Mouse (Mus musculus) cerebellum, adult 18-20 months (tissue): Measurements from ENCODE around the gene Tmem213.

Experiments used
- DNase-seq, 2 experiments: peaks; one replicate each; pipeline ENCODE4 v3.0.0; 2021

Tmem213 gene

DNA sequence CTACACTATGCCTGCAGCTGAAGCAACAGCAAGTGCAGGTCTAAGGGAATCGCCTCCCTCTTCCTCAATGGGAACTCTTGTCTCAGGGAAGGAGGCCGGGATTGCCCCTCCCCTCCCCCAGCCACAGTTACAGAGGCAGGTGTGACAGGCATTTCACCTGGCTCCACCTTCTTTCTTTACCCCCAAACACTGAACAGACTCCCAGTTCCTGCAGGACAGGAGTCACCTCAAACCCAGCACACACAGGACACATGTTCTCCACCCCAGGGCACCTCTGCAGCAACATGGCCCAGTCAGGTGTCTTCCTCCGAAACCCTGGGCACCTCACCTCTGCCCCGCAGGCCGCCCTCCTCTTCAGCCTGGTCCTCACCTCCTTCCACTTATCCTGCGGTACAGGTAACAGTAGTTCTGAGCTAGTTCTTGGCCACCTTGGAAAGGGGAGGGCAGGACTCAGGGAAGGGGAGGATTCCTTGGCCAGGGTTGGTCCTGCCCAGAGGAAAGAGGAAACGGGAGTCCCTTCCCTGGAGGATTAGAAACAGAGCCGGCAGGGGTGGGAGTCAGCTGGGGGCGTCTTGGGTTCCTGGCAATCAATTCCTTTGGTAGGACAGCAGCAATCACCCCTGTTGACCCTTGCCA, at the start of gene Tmem213:
Gene Tmem213 (plus strand): TSS at position 96 of the 636 bp plus-strand sequence.
- no peak for DNase-seq

DNA sequence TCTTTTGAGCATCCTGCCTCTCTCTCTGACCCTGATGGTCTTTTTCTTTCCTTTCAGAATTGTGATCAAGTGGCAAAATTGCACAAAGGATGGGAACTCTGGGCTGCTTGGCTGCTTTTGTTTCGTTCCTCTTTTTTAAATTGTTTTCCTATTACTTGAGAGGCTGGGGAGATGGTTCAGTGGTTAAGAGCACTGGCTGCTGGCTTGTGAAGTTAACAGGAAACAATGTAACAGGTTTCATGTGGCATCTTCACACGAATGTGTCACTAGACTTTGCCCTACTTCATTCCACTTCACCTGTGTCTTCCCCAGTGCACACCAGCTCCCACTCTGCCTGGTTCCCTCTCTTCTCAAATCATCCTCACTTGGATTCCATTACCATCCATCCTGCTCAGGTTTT, 44.4 kb upstream of the Tmem213 start:
- no peak for DNase-seq

DNA sequence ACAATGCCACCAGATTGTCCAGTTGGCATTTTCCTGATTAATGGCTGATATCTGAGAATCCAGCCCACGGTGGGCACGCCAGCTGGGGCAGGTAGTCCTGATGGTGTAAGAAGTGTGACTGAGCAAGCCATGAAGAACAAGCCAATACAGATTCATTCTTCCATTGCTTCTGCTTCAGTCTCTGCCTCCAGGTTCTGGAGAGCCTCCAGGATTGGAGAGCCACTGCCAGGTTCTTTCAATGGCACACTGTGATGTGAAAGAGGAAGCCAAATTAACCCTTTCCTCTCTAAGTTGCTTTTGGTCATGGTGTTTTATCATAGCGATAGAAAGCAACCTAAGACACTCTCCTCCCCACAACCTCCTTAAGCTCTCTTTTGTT, 43.9 kb upstream of the Tmem213 start:
- DNase-seq, result peak; percentile 55 to 68

- DNase-seq, result peak; percentile 18 to 31
Observed at GRCm38 (mm10) chr6:38065501-38066122, 43.4 kb upstream of the Tmem213 start.

DNA sequence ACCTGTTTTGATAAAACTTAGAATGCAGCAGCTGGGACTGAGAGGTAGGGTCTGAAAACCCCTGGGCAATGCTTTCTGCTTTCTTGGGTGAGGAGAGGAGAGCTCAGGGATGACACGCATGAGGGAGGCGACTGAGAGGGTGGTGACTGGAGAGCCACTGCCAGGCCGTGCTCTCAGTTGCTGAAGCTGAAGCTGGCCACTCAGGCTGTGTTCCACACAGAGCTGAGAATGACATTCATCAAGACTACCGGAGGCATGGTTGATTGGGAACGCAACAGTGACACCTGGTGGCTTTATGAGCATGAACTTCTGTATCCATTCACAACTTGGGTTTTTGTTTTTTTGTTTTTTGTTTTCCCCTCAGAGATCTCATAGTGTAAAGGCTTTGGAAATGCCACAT, 42.8 kb upstream of the Tmem213 start:
- DNase-seq, result peak; percentile 65 to 71

DNA sequence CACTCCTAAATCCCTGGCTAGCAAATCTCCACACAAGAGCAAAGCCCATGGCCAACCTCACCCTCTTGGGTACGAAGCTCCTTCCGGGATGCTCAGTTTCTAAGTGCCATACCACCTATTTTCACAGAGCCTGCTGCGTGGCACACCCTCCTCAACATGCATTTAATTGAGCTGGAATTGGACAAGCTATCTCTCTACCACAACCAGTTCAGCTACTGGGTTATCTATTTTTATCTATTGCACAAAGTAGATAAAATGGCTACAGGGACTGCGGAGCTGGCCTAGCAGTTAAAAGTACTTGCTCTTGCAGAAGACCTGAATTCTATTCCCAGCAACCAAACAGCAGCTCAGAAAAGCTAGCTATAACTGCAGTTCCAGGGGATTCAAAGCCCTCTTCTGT, 37.8 kb upstream of the Tmem213 start:
- no peak for DNase-seq

GRCm38 (mm10) chr6:38072137-38072796, 36.8 kb upstream of the Tmem213 start:
- no peak for DNase-seq

GRCm38 (mm10) chr6:38073592-38073991, 35.5 kb upstream of the Tmem213 start:
- no peak for DNase-seq

- DNase-seq, result no peak
Observed at GRCm38 (mm10) chr6:38080364-38080763, 28.7 kb upstream of the Tmem213 start.

DNA sequence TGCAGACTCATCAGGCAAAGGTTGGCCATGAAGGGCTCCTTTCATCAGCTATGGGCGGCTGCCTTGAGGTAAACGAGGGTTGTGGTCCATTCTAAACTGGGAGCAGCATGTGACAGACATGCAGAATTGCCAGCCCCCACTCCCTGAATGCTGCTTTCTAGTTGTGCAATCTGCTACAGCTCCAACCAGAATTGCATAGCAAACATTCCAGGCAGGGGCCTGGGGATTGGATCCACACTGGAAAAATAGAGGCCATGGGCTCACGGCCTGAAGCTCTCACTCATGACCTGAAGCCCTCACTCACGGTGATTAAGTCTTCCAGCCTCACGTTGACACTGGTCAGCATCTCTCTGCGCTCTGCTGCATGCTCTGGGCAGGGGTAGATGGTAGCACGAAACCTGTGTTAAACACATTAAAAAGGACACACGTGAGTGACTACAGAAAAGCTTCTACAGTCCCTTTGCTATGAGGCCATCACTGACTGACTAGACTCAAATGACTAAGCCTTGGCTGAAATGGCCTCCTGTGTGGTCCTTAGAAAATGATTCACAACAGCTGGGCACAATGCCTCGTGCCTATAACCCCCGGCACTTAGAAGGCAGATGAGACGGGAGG, 27.2 kb upstream of the Tmem213 start:
- DNase-seq, result no peak

DNA sequence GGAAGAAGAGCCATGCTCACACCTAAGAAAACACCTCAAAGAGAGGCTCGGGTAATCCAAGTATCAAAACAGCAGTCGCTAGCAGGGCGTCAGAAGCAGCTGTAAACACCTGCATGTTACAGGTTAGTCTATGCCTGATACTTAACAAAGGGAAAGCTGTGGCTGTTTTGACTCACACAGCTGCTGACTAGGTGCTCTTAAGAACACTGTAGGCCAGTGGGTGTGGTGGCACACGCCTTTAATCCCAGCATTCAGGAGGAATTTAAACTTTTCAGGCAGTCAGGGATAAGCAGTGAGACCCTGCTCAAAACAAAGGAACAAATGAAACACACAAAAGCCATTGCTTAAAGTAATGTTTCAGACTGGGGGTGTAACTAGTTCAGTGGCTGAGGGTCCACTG, 25.9 kb upstream of the Tmem213 start:
- DNase-seq, result no peak

DNA sequence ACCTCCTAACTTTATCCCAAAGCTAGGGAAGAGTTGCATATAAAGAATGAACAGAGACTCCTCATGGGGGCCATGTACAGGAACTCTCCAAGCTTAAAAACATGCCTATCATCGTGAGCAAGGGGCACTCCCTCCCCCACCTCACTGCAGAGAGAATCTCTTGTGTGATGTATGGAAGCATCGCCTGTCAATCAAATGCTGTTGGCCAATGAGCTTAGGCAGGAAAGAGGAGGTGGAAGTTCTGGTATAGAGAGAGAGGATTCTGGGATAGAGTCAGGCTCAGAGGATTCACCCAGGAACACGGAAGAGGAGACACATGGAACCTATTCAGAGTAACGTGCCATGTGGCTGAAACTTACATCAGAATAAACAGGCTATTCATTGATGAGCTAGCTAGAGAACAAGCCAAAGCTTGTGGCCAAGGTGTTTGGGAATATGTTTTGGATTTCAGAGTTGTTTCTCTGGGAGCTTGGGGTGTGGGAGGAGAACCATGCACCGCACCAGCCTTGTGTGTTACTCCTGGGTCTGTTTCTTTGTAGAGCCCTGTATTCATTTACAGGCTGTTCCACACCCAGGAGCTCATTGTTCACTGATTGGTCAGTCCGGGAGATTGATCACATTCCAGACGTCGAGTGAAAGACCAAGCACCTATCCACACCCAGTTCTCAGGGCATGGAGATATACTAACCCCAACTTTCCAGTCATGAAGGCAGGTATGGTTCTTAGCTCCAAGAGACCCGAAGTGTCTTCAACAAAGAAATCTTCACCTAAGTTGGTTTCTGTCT, 21.6 kb upstream of the Tmem213 start:
- DNase-seq, result no peak

DNA sequence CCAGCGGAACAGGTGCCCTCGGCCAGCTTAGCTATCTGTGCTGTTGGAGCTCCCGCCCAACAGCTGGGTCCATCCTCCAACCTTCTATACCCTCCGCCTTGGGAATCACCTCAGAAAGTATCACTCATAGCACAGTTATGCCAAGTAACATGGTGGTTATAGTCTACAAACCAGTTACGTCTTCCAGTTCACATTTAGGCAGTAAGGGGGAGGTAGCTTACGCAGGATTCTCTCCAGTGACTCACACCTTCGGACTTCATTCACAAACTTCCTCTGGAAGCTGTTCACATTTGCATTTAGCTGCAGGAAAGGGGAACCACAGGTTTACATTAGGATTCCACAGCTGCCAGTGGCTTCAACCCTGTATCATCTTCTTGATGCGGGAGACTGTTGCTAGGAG, 16.5 kb upstream of the Tmem213 start:
- no peak for DNase-seq

DNA sequence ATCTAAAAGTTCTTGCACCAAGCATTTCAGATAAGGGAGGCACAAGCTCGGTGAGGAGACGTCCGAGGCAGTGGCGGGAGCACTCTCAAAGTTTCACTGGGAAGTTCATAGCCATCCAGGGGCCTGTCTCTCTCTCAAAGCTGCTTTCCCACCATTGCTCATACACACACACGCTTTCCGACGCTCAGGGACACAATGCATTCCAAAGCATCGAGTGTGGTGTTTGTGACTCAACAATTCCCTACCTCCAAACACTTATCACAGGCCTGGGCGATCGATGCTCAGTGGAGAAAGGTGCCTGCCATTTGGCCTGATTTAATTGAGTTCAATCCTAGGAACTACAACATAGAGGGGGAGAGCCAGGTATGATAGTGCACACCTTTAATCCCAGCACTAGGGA, 14.4 kb upstream of the Tmem213 start:
- no peak for DNase-seq

DNA sequence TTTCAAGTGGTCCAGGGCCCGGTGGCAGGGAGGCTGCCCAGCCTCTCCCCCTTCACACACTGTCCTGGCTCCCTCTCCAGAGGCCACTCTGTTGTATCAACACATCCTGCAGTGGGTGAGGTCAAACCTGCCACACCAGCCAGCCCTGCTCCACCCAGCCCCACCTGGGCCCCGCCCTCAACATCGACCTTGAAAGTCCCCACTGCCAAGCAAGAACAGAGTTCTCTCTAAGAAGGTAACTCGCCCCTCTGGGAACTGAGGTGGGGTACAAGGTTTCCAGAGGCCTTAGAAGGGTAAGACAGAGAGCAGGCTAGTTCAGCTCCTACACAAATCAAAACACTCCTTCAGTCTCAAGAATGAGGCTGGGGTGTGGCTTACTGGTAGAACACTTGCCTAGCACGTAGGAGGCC, 12.1 kb upstream of the Tmem213 start:
- no peak for DNase-seq

DNA sequence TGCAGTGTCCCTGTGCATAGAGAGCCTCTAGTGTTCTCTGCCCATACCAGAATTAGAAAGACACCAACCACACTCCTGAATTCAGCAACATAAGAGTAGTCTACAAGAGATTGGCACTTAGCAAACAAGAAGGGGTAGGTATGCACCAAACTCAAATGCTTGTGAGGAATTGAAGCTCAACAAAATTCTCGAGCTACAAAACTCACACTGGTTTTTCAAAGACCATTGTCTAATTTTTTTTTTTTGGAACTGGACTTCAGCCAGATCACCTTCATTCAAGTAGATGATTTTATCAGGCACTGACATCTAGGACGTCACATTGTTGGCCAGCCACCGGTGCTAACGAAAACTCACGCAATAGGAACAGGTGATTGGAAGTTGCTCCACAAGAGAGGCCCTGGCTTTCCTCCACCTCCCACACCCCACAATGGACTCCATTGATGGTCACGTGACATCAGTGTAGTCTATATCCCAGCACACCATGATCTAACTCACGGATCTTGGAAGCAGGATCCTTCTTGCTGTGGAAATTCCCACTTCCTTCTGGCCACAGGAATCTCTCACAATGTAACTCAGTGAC, 6.7 kb upstream of the Tmem213 start:
- no peak for DNase-seq

GRCm38 (mm10) chr6:38103775-38104174, 5.3 kb upstream of the Tmem213 start:
- DNase-seq, result no peak

GRCm38 (mm10) chr6:38105924-38106323, 3.1 kb upstream of the Tmem213 start:
- DNase-seq, result no peak

GRCm38 (mm10) chr6:38108449-38108848, 606 bp upstream of the Tmem213 start:
- no peak for DNase-seq

- no peak for DNase-seq
Observed at GRCm38 (mm10) chr6:38109871-38110270, 816 bp downstream of the Tmem213 start.

- DNase-seq, result no peak
Observed at GRCm38 (mm10) chr6:38110859-38111258, 1.8 kb downstream of the Tmem213 start.

GRCm38 (mm10) chr6:38116107-38116770, 7.2 kb downstream of the Tmem213 start:
- DNase-seq, result peak in 1 of 2 experiments; percentile 27
